Mouse (Mus musculus) spleen, adult 12 weeks (tissue): Measurements from ENCODE around the gene Btbd35f24.
"Not testable (repeated sequence)": the region's sequence is repeated elsewhere in the genome, so short reads cannot be mapped to it uniquely, and the experiment has no call there.

ENCODE experiments used
- DNase-seq: peaks from one replicate; pipeline ENCODE4 v3.0.0; 2022; ENCODE audit warnings: low spot score

Btbd35f24 gene

GRCm38 (mm10) chrX:3195727-3196126, at the start of gene Btbd35f24:
Btbd35f24 (minus strand) TSS chrX:3195827.
- not testable (repeated sequence) for DNase-seq
